Mouse (Mus musculus) embryonic facial prominence, embryonic 15.5 days (tissue): Measurements from ENCODE around the gene Gm49450. TPM values are rescaled to one million over a fixed set of nuclear protein-coding genes. Genes with fewer than 3 reads are reported as not detected.
"Not testable (repeated sequence)": the region's sequence is repeated elsewhere in the genome, so short reads cannot be mapped to it uniquely, and the experiment has no call there.

Experiments used
- ATAC-seq: fragments of 200-750 bp; cut with Nextera tagmentation; 2 replicates; pipeline ENCODE4 v1.8.0; 2017; ENCODE audit warnings: low read depth, moderate TSS enrichment; ENCODE audit not compliant: insufficient number of reproducible peaks, low FRiP score, low TSS enrichment
- H3K27ac ChIP-seq: fragments of 300-500 bp; sonication (generic); replicated peaks from 2 replicates; pipeline ENCODE4 v1.5.1; 2015; ENCODE audit warnings: mild to moderate bottlenecking, inconsistent platforms
- H3K27me3 ChIP-seq: fragments of 300-500 bp; sonication (generic); 2 replicates; pipeline ENCODE4 v1.6.1; 2015; ENCODE audit warnings: inconsistent platforms
- H3K36me3 ChIP-seq: fragments of 300-500 bp; sonication (generic); 2 replicates; pipeline ENCODE4 v1.6.1; 2015; ENCODE audit warnings: mild to moderate bottlenecking, inconsistent platforms
- H3K4me1 ChIP-seq: fragments of 300-500 bp; sonication (generic); 2 replicates; pipeline ENCODE4 v1.6.1; 2015; ENCODE audit warnings: inconsistent platforms
- H3K4me2 ChIP-seq: fragments of 300-500 bp; sonication (generic); replicated peaks from 2 replicates; pipeline ENCODE4 v1.6.1; 2015; ENCODE audit warnings: mild to moderate bottlenecking, inconsistent platforms
- H3K4me3 ChIP-seq: fragments of 300-500 bp; sonication (generic); replicated peaks from 2 replicates; pipeline ENCODE4 v1.5.1; 2015; ENCODE audit warnings: mild to moderate bottlenecking, inconsistent platforms
- H3K9ac ChIP-seq: fragments of 300-500 bp; sonication (generic); 2 replicates; pipeline ENCODE4 v1.6.1; 2015; ENCODE audit warnings: inconsistent platforms
- H3K9me3 ChIP-seq: fragments of 300-500 bp; sonication (generic); replicated peaks from 2 replicates; pipeline ENCODE4 v1.6.1; 2016; ENCODE audit warnings: inconsistent platforms
- WGBS: fragments of 180-500 bp; shearing (Covaris S2); methylation state at CpG from one replicate; pipeline ENCODE4 v1.1.7; 2015; 5-methylcytosine and 5-hydroxymethylcytosine counted together
- polyA plus RNA-seq: library from polyadenylated mRNA; unstranded; fragments of >200 nt; fragmentation: Nextera tagmentation; extraction: Ambion mirVana; gene quantifications from 2 replicates; pipeline ENCODE4 v1.2.1, GENCODE M21; 2015

Gm49450 gene
- polyA plus RNA-seq, 1 experiment from 2014 or later, result not detected

DNA sequence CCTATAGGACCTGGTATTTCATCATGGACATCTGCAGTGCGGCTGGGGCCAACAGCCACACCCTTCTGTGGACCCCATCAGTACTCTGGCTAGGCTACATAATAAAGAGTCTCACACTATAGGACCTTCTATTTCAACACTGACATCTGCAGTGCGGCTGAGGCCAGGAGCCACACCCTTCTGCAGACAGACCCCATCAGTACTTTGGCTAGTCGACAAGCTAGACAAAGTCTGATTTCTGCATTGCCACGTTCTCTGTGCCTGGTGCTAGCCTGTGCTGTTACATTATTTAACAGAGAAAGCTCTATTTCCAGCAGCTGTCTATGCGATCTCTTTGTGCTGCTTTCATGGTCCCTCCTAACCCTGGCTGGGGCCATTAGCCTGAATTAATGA lies 1.3 kb downstream of the Gm49450 start:
- ATAC-seq, result no peak
- Histone ChIP-seq H3K4me3 (peak overlapping the region; percentile 84), H3K9ac (peak overlapping the region; percentile 18; the same call in 1 of the 2 replicates), H3K4me2 (peak overlapping the region; percentile 52), H3K9me3 (no peaks in the 10 kb centered on the region), H3K27me3 (no peaks in the 10 kb centered on the region), H3K4me1 (peaks cover 12% of the 10 kb centered on the region), H3K27ac (peak overlapping the region; percentile 73), H3K36me3 (peaks cover 10% of the 10 kb centered on the region)
- 14% methylated on average over 5 of the region's 5 CpGs for WGBS

DNA sequence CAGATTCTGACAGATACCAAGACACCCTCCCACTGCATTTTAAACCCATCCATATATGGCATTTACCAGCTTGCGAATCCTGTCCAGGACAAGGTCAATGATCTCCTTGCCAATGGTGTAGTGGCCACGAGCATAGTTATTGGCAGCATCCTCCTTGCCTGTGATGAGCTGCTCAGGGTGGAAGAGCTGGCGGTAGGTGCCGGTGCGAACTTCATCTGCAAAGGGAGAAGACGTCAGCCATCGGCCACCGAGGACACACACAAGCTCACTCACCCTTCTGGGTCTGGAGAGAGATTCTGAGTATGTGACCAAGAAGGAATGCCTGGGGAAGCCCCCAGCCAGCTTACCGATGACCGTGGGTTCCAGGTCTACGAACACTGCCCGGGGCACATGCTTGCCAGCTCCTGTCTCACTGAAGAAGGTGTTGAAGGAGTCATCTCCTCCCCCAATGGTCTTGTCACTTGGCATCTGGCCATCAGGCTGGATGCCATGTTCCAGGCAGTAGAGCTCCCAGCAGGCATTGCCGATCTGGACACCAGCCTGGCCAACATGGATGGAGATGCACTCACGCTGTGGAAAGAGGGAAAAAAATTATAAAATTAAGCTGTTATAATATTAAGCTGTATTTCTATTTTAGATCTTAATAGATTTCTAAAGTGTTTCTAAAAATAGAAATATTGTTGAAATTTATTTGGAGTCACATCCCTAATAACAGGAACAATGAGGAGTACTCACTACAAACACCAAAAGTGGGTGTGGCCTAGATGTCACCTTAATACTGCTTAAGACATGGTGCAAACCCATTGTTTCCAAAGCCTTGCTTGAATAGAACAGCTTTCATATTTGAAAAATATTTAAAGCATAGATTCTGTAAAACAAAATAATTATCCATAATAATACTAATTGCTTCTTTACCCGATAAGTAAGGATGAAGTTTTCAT lies 2.0 kb downstream of the Gm49450 start:
- H3K4me2 ChIP-seq, result peak overlapping the region; percentile 52
- H3K9me3 ChIP-seq, ATAC-seq, H3K27me3 ChIP-seq: not testable (repeated sequence)
- H3K4me1 ChIP-seq, result peaks cover 12% of the 10 kb centered on the region
- H3K27ac ChIP-seq, result peak overlapping the region; percentile 73
- 90% methylated on average over 11 of the region's 15 CpGs for WGBS
- H3K36me3 ChIP-seq, result peaks cover 10% of the 10 kb centered on the region
- H3K9ac ChIP-seq, result 0 out of 2 replicates have a peak overlapping the region, but pooled peaks have one; percentile 18
- peak overlapping the region; percentile 84 for H3K4me3 ChIP-seq

DNA sequence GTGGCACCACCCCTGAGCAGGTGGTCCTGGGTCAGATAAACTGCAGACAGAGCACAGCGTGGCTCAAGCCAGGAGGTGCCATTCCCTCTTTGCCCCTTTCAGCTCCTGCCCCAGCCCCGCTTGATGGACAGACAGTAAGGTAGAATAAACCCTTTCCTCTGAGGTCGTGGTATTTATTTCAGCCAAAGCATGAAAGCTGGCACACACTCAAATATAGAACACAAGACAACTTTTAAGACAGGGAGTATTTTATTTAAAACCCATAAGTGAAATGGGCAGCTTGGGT lies 3.8 kb downstream of the Gm49450 start:
- ATAC-seq, result no peak
- Histone ChIP-seq H3K4me3 (no peak overlapping the region), H3K27me3 (no peaks in the 10 kb centered on the region), H3K36me3 (peaks cover 10% of the 10 kb centered on the region), H3K9ac (no peak overlapping the region), H3K4me1 (peaks cover 6% of the 10 kb centered on the region), H3K9me3 (no peaks in the 10 kb centered on the region), H3K27ac (no peak overlapping the region), H3K4me2 (no peak overlapping the region)
- WGBS, result 62% methylated on average over 3 of the region's 3 CpGs

- no peak overlapping the region for H3K4me3 ChIP-seq
- no peak overlapping the region for H3K4me2 ChIP-seq
- H3K4me1 ChIP-seq, result peaks cover 6% of the 10 kb centered on the region; the same call in 1 of the 2 replicates
- 71% methylated on average over 6 of the region's 6 CpGs for WGBS
- H3K9ac ChIP-seq, result no peak overlapping the region
- no peaks in the 10 kb centered on the region for H3K9me3 ChIP-seq
- ATAC-seq, result no peak
- no peaks in the 10 kb centered on the region for H3K27me3 ChIP-seq
- H3K36me3 ChIP-seq, result peaks cover 10% of the 10 kb centered on the region
- no peak overlapping the region for H3K27ac ChIP-seq
Observed at GRCm38 (mm10) chr15:98948857-98949606, 4.3 kb downstream of the Gm49450 start.

- no peak overlapping the region for H3K9ac ChIP-seq
- no peak overlapping the region for H3K27ac ChIP-seq
- H3K9me3 ChIP-seq, result no peaks in the 10 kb centered on the region
- no peak for ATAC-seq
- peaks cover 6% of the 10 kb centered on the region; the same call in 1 of the 2 replicates for H3K4me1 ChIP-seq
- H3K27me3 ChIP-seq, result no peaks in the 10 kb centered on the region
- no peak overlapping the region for H3K4me3 ChIP-seq
- H3K36me3 ChIP-seq, result peaks cover 10% of the 10 kb centered on the region
- no peak overlapping the region for H3K4me2 ChIP-seq
Observed at GRCm38 (mm10) chr15:98948382-98948781, 5.0 kb downstream of the Gm49450 start.

- Histone ChIP-seq H3K4me2 (no peak overlapping the region), H3K27me3 (no peaks in the 10 kb centered on the region), H3K4me3 (no peak overlapping the region), H3K36me3 (peaks cover 10% of the 10 kb centered on the region), H3K9me3 (no peaks in the 10 kb centered on the region), H3K4me1 (peaks cover 6% of the 10 kb centered on the region; the same call in 1 of the 2 replicates), H3K9ac (no peak overlapping the region), H3K27ac (no peak overlapping the region)
- ATAC-seq, result no peak
- WGBS, result 52% methylated on average over 3 of the region's 3 CpGs
Observed at GRCm38 (mm10) chr15:98947884-98948283, 5.5 kb downstream of the Gm49450 start.

- Histone ChIP-seq H3K9ac (no peak overlapping the region), H3K27ac (no peak overlapping the region), H3K27me3 (no peaks in the 10 kb centered on the region), H3K36me3 (no peaks in the 10 kb centered on the region), H3K9me3 (no peaks in the 10 kb centered on the region), H3K4me2 (no peak overlapping the region), H3K4me3 (no peak overlapping the region), H3K4me1 (no peaks in the 10 kb centered on the region)
- WGBS, result 60% methylated on average over 4 of the region's 4 CpGs
- no peak for ATAC-seq
Observed at GRCm38 (mm10) chr15:98943133-98943532, 10.2 kb downstream of the Gm49450 start.

DNA sequence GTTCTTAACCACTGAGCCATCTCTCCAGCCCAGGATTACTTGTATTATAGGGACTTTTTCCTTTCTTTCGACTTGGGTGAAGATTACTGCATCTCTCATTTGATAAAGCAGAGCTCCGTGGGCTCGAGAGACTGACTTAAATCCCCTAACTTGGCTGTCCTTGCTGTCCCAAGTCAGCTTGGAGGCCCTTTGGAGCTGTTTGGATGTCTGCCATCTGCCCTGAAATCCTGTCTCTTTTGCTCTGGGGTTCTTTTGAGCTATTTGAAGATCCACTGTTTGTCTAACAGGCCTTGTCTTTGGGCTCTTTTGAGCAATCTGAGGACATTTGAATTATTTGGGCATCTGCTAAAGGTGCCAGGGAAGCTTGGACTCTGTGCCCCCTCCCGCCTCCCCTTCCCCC lies 11.3 kb downstream of the Gm49450 start:
- Histone ChIP-seq H3K4me3 (no peak overlapping the region), H3K4me2 (no peak overlapping the region), H3K9me3 (no peaks in the 10 kb centered on the region), H3K27ac (no peak overlapping the region), H3K36me3 (no peaks in the 10 kb centered on the region), H3K4me1 (no peaks in the 10 kb centered on the region), H3K27me3 (no peaks in the 10 kb centered on the region), H3K9ac (no peak overlapping the region)
- ATAC-seq, result no peak
- WGBS, result 79% methylated on average over 4 of the region's 4 CpGs

- no peaks in the 10 kb centered on the region for H3K27me3 ChIP-seq
- 47% methylated on average over 2 of the region's 2 CpGs for WGBS
- no peak overlapping the region for H3K27ac ChIP-seq
- H3K9ac ChIP-seq, result no peak overlapping the region
- ATAC-seq, result no peak
- no peak overlapping the region for H3K4me3 ChIP-seq
- no peaks in the 10 kb centered on the region for H3K9me3 ChIP-seq
- H3K4me2 ChIP-seq, result no peak overlapping the region
- no peaks in the 10 kb centered on the region for H3K36me3 ChIP-seq
- H3K4me1 ChIP-seq, result no peaks in the 10 kb centered on the region
Observed at GRCm38 (mm10) chr15:98941539-98941938, 11.8 kb downstream of the Gm49450 start.

GRCm38 (mm10) chr15:98940816-98941215 lies 12.5 kb downstream of the Gm49450 start:
- H3K4me1 ChIP-seq, result peaks cover 2% of the 10 kb centered on the region
- H3K36me3 ChIP-seq, result no peaks in the 10 kb centered on the region
- no peak overlapping the region for H3K9ac ChIP-seq
- no peak overlapping the region for H3K4me3 ChIP-seq
- no peak for ATAC-seq
- WGBS, result 64% methylated on average over 10 of the region's 10 CpGs
- H3K4me2 ChIP-seq, result no peak overlapping the region
- H3K27ac ChIP-seq, result no peak overlapping the region
- no peaks in the 10 kb centered on the region for H3K27me3 ChIP-seq
- no peaks in the 10 kb centered on the region for H3K9me3 ChIP-seq

GRCm38 (mm10) chr15:98934217-98934839 lies 19.0 kb downstream of the Gm49450 start, which contains the start of gene Tuba1b:
TSS of gene Tuba1b (minus strand) at chr15:98934565.
- Histone ChIP-seq H3K4me1 (peaks cover 19% of the 10 kb centered on the region), H3K9me3 (no peaks in the 10 kb centered on the region), H3K27me3 (no peaks in the 10 kb centered on the region), H3K4me3 (peak within 1 kb of the TSS; percentile 84), H3K9ac (peak within 1 kb of the TSS; percentile 90), H3K36me3 (peaks cover 14% of the 10 kb centered on the region; the same call in 1 of the 2 replicates), H3K27ac (peak within 1 kb of the TSS; percentile 100), H3K4me2 (peak within 1 kb of the TSS; percentile 90)
- WGBS, result under 1% methylated on average over 57 of the region's 58 CpGs
- peak; percentile 96 for ATAC-seq
